Mouse (Mus musculus) left cerebral cortex, postnatal 4 days (tissue): Measurements from ENCODE around the gene Strada. TPM values are rescaled to one million over a fixed set of nuclear protein-coding genes. Genes with fewer than 3 reads are reported as not detected.
A peak's percentile ranks its signal among the peaks of the same experiment; 100 is the strongest.
"Not testable (repeated sequence)": the region's sequence is repeated elsewhere in the genome, so short reads cannot be mapped to it uniquely, and the experiment has no call there.

Source experiments
- DNase-seq: peaks from one replicate; pipeline ENCODE4 v3.0.0-alpha.2; 2022
- intact Hi-C: fragments of 180-260 bp; cut with DNase I; formaldehyde crosslinking; loops from one replicate; pipeline ENCODE4 v1.15.1; 2025
- total RNA-seq, 2 experiments: library from RNA; stranded (reverse); gene quantifications; 2 replicates each; pipeline ENCODE4 v1.2.3; 2021

Strada gene
- total RNA-seq, 2 experiments from 2014 or later, result 27.3 to 28.5 TPM

GRCm38 (mm10) chr11:106158081-106158929 lies 43.7 kb downstream of the Strada start:
- intact Hi-C loops, result no loop called here
- no peak for DNase-seq

GRCm38 (mm10) chr11:106157154-106157553 lies 44.8 kb downstream of the Strada start:
- intact Hi-C loops, result no loop called here
- DNase-seq, result no peak

- DNase-seq, result no peak
- intact Hi-C loops, result no loop called here
These were observed 45.7 kb downstream of the Strada start for GRCm38 (mm10) chr11:106156257-106156656.

- no peak for DNase-seq
- intact Hi-C loops, result no loop called here
These were observed 46.2 kb downstream of the Strada start for GRCm38 (mm10) chr11:106155761-106156160.

- DNase-seq, result no peak
- intact Hi-C loops, result no loop called here
These were observed 47.2 kb downstream of the Strada start for GRCm38 (mm10) chr11:106154770-106155169.

- peak; percentile 72 for DNase-seq
- intact Hi-C loops, result no loop called here
These were observed 47.9 kb downstream of the Strada start for GRCm38 (mm10) chr11:106154091-106154490.

GRCm38 (mm10) chr11:106152132-106152531 lies 49.8 kb downstream of the Strada start:
- no peak for DNase-seq
- intact Hi-C loops, result no loop called here

- intact Hi-C loops, result no loop called here
These were observed 50.7 kb downstream of the Strada start for GRCm38 (mm10) chr11:106151219-106151618.

GRCm38 (mm10) chr11:106134580-106135528 lies 67.1 kb downstream of the Strada start:
- intact Hi-C loops, result no loop called here
- peak; percentile 51 for DNase-seq

More at GRCm38 (mm10) chr11:106151219-106151618, 50.7 kb downstream of the Strada start:
- no peak for DNase-seq

- DNase-seq, result no peak
- intact Hi-C loops, result no loop called here
These were observed 69.5 kb downstream of the Strada start for GRCm38 (mm10) chr11:106132516-106132915.

GRCm38 (mm10) chr11:106129477-106129876 lies 72.5 kb downstream of the Strada start:
- no peak for DNase-seq
- intact Hi-C loops, result no loop called here

- intact Hi-C loops, DNase-seq: not testable (repeated sequence)
These were observed 75.1 kb downstream of the Strada start for GRCm38 (mm10) chr11:106126727-106127373.

- DNase-seq, result no peak
- intact Hi-C loops, result no loop called here
These were observed 76.1 kb downstream of the Strada start for GRCm38 (mm10) chr11:106125827-106126226.

- no peak for DNase-seq
- intact Hi-C loops, result no loop called here
These were observed 77.2 kb downstream of the Strada start for GRCm38 (mm10) chr11:106124784-106125183.

GRCm38 (mm10) chr11:106122736-106123135 lies 79.2 kb downstream of the Strada start:
- intact Hi-C loops, result no loop called here
- DNase-seq, result no peak

GRCm38 (mm10) chr11:106122221-106122620 lies 79.7 kb downstream of the Strada start:
- intact Hi-C loops, result no loop called here
- DNase-seq, result no peak

Other genes starting within 250 kb of the Strada start
- gene Cyb561, start 248.8 kb downstream of the Strada start, total RNA-seq, result 10 to 100 TPM; 36.6 to 38.9 TPM
- gene Ace, start 234.2 kb downstream of the Strada start, total RNA-seq, result 1 to 10 TPM; 8.1 to 9.8 TPM
- not detected for gene Ace3, start 207.5 kb downstream of the Strada start, total RNA-seq
- gene Kcnh6, start 194.0 kb downstream of the Strada start, total RNA-seq, result 1 to 10 TPM; 1.4 to 1.7 TPM
- gene Dcaf7, start 165.3 kb downstream of the Strada start, total RNA-seq, result 100 to 1,000 TPM; 167 to 185 TPM
- 10 to 100 TPM; 12.3 to 12.8 TPM for gene Taco1, start 136.1 kb downstream of the Strada start, total RNA-seq
- 10 to 100 TPM; 30.7 to 31.9 TPM for gene Map3k3, start 117.6 kb downstream of the Strada start, total RNA-seq
- gene Gm10840, start 41.3 kb downstream of the Strada start, total RNA-seq, result not detected
- 10 to 100 TPM; 81.2 to 84.6 TPM for gene Limd2, start 41.3 kb downstream of the Strada start, total RNA-seq
- gene Ccdc47, start 14.2 kb upstream of the Strada start, total RNA-seq, result 10 to 100 TPM; 69.4 to 74.7 TPM
- gene Ddx42, start 14.8 kb upstream of the Strada start, total RNA-seq, result 10 to 100 TPM; 79.8 to 81.0 TPM
- 10 to 100 TPM; 34.6 to 35.1 TPM for gene Ftsj3, start 53.9 kb upstream of the Strada start, total RNA-seq
- 100 to 1,000 TPM; 111 to 112 TPM for gene Psmc5, start 54.0 kb upstream of the Strada start, total RNA-seq
- gene Smarcd2, start 70.8 kb upstream of the Strada start, total RNA-seq, result 10 to 100 TPM; 13.9 to 17.8 TPM
- gene Tcam1, start 74.5 kb upstream of the Strada start, total RNA-seq, result under 1 TPM; 0.18 to 0.28 TPM
- gene Gh, start 99.7 kb upstream of the Strada start, total RNA-seq, result not detected
- under 1 TPM; 0.30 to 0.98 TPM for gene Cd79b, start 112.6 kb upstream of the Strada start, total RNA-seq
- not detected for gene Scn4a, start 151.1 kb upstream of the Strada start, total RNA-seq
- not detected for gene Prr29, start 163.3 kb upstream of the Strada start, total RNA-seq
- 1 to 10 TPM; 4.4 to 6.2 TPM for gene Icam2, start 185.9 kb upstream of the Strada start, total RNA-seq